Mouse (Mus musculus) erythroblast, embryonic 14.5 days (primary cell): ENCODE data around the gene Rnf13. TPM values are rescaled to one million over a fixed set of nuclear protein-coding genes. Genes with fewer than 3 reads are reported as not detected.
A peak's percentile ranks its signal among the peaks of the same experiment; 100 is the strongest.

Experiments used
- H3K27me3 ChIP-seq: 2 replicates; pipeline ENCODE4 v1.6.1; 2012; ENCODE audit warnings: inconsistent platforms; ENCODE audit not compliant: control insufficient read depth
- H3K36me3 ChIP-seq: 2 replicates; pipeline ENCODE4 v1.6.1; 2012; ENCODE audit warnings: mild to moderate bottlenecking, inconsistent platforms; ENCODE audit not compliant: control insufficient read depth
- H3K4me1 ChIP-seq: 2 replicates; pipeline ENCODE4 v1.6.1; 2012; ENCODE audit warnings: inconsistent platforms; ENCODE audit not compliant: control insufficient read depth
- H3K4me3 ChIP-seq: replicated peaks from 2 replicates; pipeline ENCODE3; 2012; ENCODE audit warnings: moderate library complexity, mild to moderate bottlenecking, inconsistent platforms
- H3K9me3 ChIP-seq: 2 replicates; pipeline ENCODE4 v1.6.1; 2012; ENCODE audit warnings: low read length, inconsistent platforms, mixed read lengths; ENCODE audit not compliant: control insufficient read depth
- GATA1 ChIP-seq: IDR thresholded peaks from 2 replicates; pipeline ENCODE4 v1.6.1; 2012; ENCODE audit warnings: low read length, inconsistent platforms, mixed read lengths
- TAL1 ChIP-seq: IDR thresholded peaks from 3 replicates; pipeline ENCODE4 v1.6.1; 2012; ENCODE audit warnings: low read length, inconsistent platforms, mixed read lengths
- polyA plus RNA-seq: library from polyadenylated mRNA; stranded (reverse); fragments of >175 nt; gene quantifications from 2 replicates; pipeline ENCODE4 v1.2.3, GENCODE M21; 2012

Gene Rnf13
- polyA plus RNA-seq, 1 experiment, result not detected

GRCm38 (mm10) chr3:57843775-57844174 is 107.9 kb downstream of the Rnf13 start:
- TF ChIP-seq GATA1, result no peak
- Histone ChIP-seq H3K36me3 (no peaks in the 10 kb centered on the region), H3K9me3 (peaks cover 2% of the 10 kb centered on the region; the same call in 1 of the 2 replicates), H3K4me1 (peaks cover 11% of the 10 kb centered on the region), H3K27me3 (peaks cover 34% of the 10 kb centered on the region), H3K4me3 (no peak overlapping the region)

DNA sequence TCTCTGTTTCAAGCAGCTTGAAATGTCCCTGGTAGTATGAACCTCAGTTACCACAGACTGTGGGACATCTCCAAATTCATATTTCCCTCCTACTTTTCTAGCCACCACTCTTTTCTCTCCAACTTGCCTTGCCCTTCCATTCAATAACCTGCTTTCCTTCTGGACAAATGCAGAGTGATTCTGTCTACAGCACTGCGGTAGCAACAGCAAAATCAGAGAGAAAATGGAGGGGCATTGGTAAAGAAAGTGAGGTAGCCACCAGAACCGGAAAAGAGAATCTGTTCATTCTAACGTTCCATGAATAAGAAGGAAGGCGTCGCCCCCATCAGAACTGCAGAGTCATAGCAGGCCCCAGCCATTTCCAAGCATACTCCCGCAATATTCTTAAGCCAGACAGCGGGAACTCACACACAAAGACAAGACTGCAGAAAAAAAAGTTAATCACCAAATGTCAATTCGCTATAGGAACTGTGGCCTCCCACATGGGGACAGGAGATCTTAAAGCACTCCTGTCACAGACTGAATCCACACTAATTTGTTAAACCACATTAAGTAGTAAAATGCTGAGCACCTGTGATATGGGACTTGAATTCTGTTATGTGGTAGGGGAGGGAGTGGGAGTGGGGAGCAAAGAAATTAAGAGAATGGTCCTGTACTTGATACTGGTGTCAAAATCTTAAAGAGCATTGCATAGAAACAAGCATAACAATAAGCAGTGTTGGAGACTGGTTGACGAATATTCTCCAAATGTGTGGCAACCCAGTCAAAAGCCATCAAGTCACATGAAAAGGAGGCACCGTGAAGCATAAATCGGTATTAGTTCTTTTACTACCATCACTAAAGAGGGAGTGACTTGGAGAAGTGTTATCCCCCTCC is 110.2 kb downstream of the Rnf13 start:
- TF ChIP-seq GATA1 (no peak), TAL1 (no peak)
- Histone ChIP-seq H3K4me1 (peaks cover 11% of the 10 kb centered on the region), H3K4me3 (no peak overlapping the region), H3K36me3 (no peaks in the 10 kb centered on the region), H3K9me3 (peaks cover 5% of the 10 kb centered on the region; the same call in 1 of the 2 replicates), H3K27me3 (peaks cover 37% of the 10 kb centered on the region)

DNA sequence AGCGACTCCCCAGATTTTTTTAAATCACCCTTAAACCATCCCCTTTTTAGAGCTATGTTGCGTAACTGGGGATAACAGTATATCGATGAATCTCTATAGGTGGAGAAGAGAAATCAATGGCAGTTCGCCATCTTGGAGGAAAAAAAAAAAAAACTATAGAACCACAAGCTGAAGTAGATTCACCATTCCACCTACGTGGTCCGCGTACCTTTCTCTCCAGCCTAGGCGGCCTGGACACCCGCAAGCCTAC is 110.7 kb downstream of the Rnf13 start:
- Histone ChIP-seq H3K27me3 (peaks cover 37% of the 10 kb centered on the region), H3K36me3 (no peaks in the 10 kb centered on the region), H3K4me1 (peaks cover 11% of the 10 kb centered on the region), H3K9me3 (peaks cover 5% of the 10 kb centered on the region; the same call in 1 of the 2 replicates), H3K4me3 (peak overlapping the region; percentile 62)
- TF ChIP-seq GATA1 (no peak), TAL1 (no peak)

DNA sequence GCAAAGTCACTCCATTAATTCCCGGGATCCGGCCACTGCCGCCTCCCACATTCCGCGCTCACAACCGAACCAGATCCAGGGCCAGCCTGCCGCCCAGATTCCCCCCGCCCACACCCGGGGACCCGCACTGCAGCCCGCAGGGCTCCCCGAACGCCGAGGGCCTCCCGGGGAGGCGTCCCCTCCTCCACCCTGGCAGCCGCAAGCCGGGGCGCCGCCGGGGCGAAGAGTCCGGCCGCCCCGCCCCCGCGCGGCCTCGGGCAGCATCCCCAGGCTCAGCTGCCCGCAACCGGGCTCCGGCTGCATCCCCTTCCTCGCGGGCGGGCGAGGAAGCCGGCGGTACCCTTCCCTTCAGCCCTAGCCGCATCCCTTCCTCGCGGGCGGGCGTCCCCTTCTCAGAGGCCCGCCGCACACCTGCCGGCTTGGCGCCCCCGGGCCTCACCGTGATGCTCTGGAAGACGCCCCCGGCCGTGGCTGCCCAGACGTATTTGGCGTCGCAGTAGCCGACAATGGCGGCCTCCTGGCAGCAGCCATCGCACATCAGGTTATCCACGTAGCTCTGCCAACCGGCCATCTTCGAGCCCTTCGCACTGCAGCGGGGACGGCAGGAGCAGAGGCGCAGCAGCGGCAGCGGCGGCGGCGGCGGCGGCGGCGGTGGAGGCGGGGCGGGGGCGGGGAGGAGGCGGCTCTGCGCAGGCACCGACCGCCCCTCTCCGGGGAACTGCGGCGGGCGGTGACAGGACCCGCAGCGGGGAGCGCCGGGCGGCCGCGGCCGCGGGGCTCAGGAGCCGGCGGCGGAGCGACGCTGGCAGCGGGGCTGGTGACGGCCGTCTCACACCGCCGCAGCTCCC is 111.3 kb downstream of the Rnf13 start:
- no peaks in the 10 kb centered on the region for H3K36me3 ChIP-seq
- peak overlapping the region; percentile 62 for H3K4me3 ChIP-seq
- peaks cover 37% of the 10 kb centered on the region for H3K27me3 ChIP-seq
- no peak for TF ChIP-seq TAL1
- peaks cover 11% of the 10 kb centered on the region for H3K4me1 ChIP-seq
- peaks cover 5% of the 10 kb centered on the region; the same call in 1 of the 2 replicates for H3K9me3 ChIP-seq

- H3K4me1 ChIP-seq, result peaks cover 11% of the 10 kb centered on the region
- TF ChIP-seq TAL1 (no peak), GATA1 (no peak)
- peaks cover 37% of the 10 kb centered on the region for H3K27me3 ChIP-seq
- H3K9me3 ChIP-seq, result peaks cover 5% of the 10 kb centered on the region; the same call in 1 of the 2 replicates
- no peaks in the 10 kb centered on the region for H3K36me3 ChIP-seq
- H3K4me3 ChIP-seq, result peak within 1 kb of the TSS; percentile 62
Observed at GRCm38 (mm10) chr3:57847760-57848185, 111.9 kb downstream of the Rnf13 start, which contains the start of gene Pfn2. Gene Pfn2 (minus strand): TSS chr3:57848079.

- Histone ChIP-seq H3K9me3 (no peaks in the 10 kb centered on the region), H3K4me3 (no peak overlapping the region), H3K27me3 (no peaks in the 10 kb centered on the region), H3K4me1 (no peaks in the 10 kb centered on the region), H3K36me3 (no peaks in the 10 kb centered on the region)
- TF ChIP-seq GATA1 (no peak), TAL1 (no peak)
Observed at GRCm38 (mm10) chr3:57882945-57883344, 147.1 kb downstream of the Rnf13 start.

Other genes starting within 250 kb of the Rnf13 start
- gene Wwtr1, start 160.2 kb upstream of the Rnf13 start, polyA plus RNA-seq, result not detected in 2 replicates
- 1.2 and 2.6 TPM in 2 replicates for gene Commd2, start 84.3 kb upstream of the Rnf13 start, polyA plus RNA-seq
- gene Ankub1, start 43.3 kb upstream of the Rnf13 start, polyA plus RNA-seq, result 0.05 TPM in 1 of 2 replicates, not detected in the other
- gene Pfn2, start 112.0 kb downstream of the Rnf13 start, polyA plus RNA-seq, result 0.05 TPM in 1 of 2 replicates, not detected in the other